Mouse (Mus musculus) left cerebral cortex, adult 9 months (tissue): ENCODE results near the gene Ccdc18.
"Not testable (repeated sequence)": the region's sequence is repeated elsewhere in the genome, so short reads cannot be mapped to it uniquely, and the experiment has no call there.

ENCODE experiments used
- DNase-seq, 2 experiments: peaks; one replicate each; pipeline ENCODE4 v3.0.0; 2022; ENCODE audit warnings: low spot score in 2 of 2

Ccdc18 gene

GRCm38 (mm10) chr5:108132441-108133243, at the start of gene Ccdc18, which contains the start of gene Tmed5:
Gene Ccdc18 (plus strand): TSS chr5:108132875.
Gene Tmed5 (minus strand): TSS chr5:108132620.
- peak; percentile 92 to 96 for DNase-seq

- DNase-seq: no peak
These were observed 47.2 kb upstream of the Ccdc18 start for GRCm38 (mm10) chr5:108085440-108085839.

- not testable (repeated sequence) for DNase-seq
These were observed 39.9 kb upstream of the Ccdc18 start for GRCm38 (mm10) chr5:108092731-108093130.

- no peak for DNase-seq
These were observed 35.0 kb upstream of the Ccdc18 start for GRCm38 (mm10) chr5:108097676-108098075.

GRCm38 (mm10) chr5:108100196-108100595, 32.5 kb upstream of the Ccdc18 start:
- no peak for DNase-seq

GRCm38 (mm10) chr5:108104306-108104705, 28.4 kb upstream of the Ccdc18 start:
- no peak for DNase-seq

GRCm38 (mm10) chr5:108109346-108109745, 23.3 kb upstream of the Ccdc18 start:
- DNase-seq: no peak

GRCm38 (mm10) chr5:108117693-108118092, 15.0 kb upstream of the Ccdc18 start:
- DNase-seq: no peak

- no peak for DNase-seq
These were observed 12.3 kb upstream of the Ccdc18 start for GRCm38 (mm10) chr5:108120221-108120900.

- no peak for DNase-seq
These were observed 730 bp upstream of the Ccdc18 start for GRCm38 (mm10) chr5:108131849-108132440.

GRCm38 (mm10) chr5:108152592-108152991, 19.9 kb downstream of the Ccdc18 start:
- DNase-seq: no peak

GRCm38 (mm10) chr5:108160796-108161195, 28.1 kb downstream of the Ccdc18 start:
- no peak for DNase-seq

GRCm38 (mm10) chr5:108163695-108164094, 31.0 kb downstream of the Ccdc18 start:
- peak in 1 of 2 experiments; percentile 19 for DNase-seq

- no peak for DNase-seq
These were observed 51.4 kb downstream of the Ccdc18 start for GRCm38 (mm10) chr5:108184050-108184449.

GRCm38 (mm10) chr5:108188967-108189366, 56.3 kb downstream of the Ccdc18 start:
- no peak for DNase-seq

- DNase-seq: no peak
These were observed 73.3 kb downstream of the Ccdc18 start for GRCm38 (mm10) chr5:108206008-108206407.

GRCm38 (mm10) chr5:108211512-108211911, 78.8 kb downstream of the Ccdc18 start:
- no peak for DNase-seq

GRCm38 (mm10) chr5:108214928-108215327, 82.3 kb downstream of the Ccdc18 start:
- no peak for DNase-seq

GRCm38 (mm10) chr5:108224077-108224476, 91.4 kb downstream of the Ccdc18 start:
- no peak for DNase-seq

- DNase-seq: no peak
These were observed 93.5 kb downstream of the Ccdc18 start for GRCm38 (mm10) chr5:108226159-108226558.

GRCm38 (mm10) chr5:108246314-108246765, 113.7 kb downstream of the Ccdc18 start:
- no peak for DNase-seq

- DNase-seq: no peak
These were observed 117.4 kb downstream of the Ccdc18 start for GRCm38 (mm10) chr5:108250033-108250432.
